Mouse (Mus musculus): Measurements from ENCODE around the gene Tuba1a.

The Tuba1a gene

GRCm38 (mm10) chr15:98985240-98985981 lies 31.9 kb upstream of the Tuba1a start:
- DNase-seq, result peak; percentile 79 to 80

GRCm38 (mm10) chr15:98984681-98985080 lies 31.2 kb upstream of the Tuba1a start:
- peak; percentile 71 to 75 for DNase-seq

- DNase-seq, result peak; percentile 85
Observed at GRCm38 (mm10) chr15:98983431-98984081, 30.1 kb upstream of the Tuba1a start.

GRCm38 (mm10) chr15:98982100-98982499 lies 28.6 kb upstream of the Tuba1a start:
- peak; percentile 6 to 25 for DNase-seq

GRCm38 (mm10) chr15:98980012-98980614 lies 26.6 kb upstream of the Tuba1a start:
- peak; percentile 51 to 53 for DNase-seq

- DNase-seq, result peak; percentile 38 to 42
Observed at GRCm38 (mm10) chr15:98978409-98979172, 25.1 kb upstream of the Tuba1a start.

- peak; percentile 96 for DNase-seq
Observed at GRCm38 (mm10) chr15:98977759-98978408, 24.4 kb upstream of the Tuba1a start.

GRCm38 (mm10) chr15:98976763-98977758 lies 23.6 kb upstream of the Tuba1a start:
- DNase-seq, result peak; percentile 36 to 54

GRCm38 (mm10) chr15:98973015-98973614 lies 19.6 kb upstream of the Tuba1a start:
- peak; percentile 68 to 79 for DNase-seq

GRCm38 (mm10) chr15:98971576-98972320 lies 18.2 kb upstream of the Tuba1a start:
- DNase-seq, result peak; percentile 52 to 54

GRCm38 (mm10) chr15:98971111-98971510 lies 17.6 kb upstream of the Tuba1a start:
- peak; percentile 56 to 60 for DNase-seq

- peak; percentile 59 to 65 for DNase-seq
Observed at GRCm38 (mm10) chr15:98969372-98970101, 16.0 kb upstream of the Tuba1a start.

GRCm38 (mm10) chr15:98968701-98969371 lies 15.3 kb upstream of the Tuba1a start:
- peak; percentile 95 for DNase-seq

GRCm38 (mm10) chr15:98959531-98959930 lies 6.0 kb upstream of the Tuba1a start:
- DNase-seq, result no peak

GRCm38 (mm10) chr15:98958901-98959420 lies 5.5 kb upstream of the Tuba1a start:
- DNase-seq, result no peak

GRCm38 (mm10) chr15:98957475-98957874 lies 4.0 kb upstream of the Tuba1a start:
- no peak for DNase-seq

GRCm38 (mm10) chr15:98956000-98956399 lies 2.5 kb upstream of the Tuba1a start:
- DNase-seq, result no peak

- DNase-seq, result no peak
Observed at GRCm38 (mm10) chr15:98955324-98955723, 1.8 kb upstream of the Tuba1a start.

Measured in cerebellum, postnatal 10 days (tissue).